Mouse (Mus musculus) neural tube, embryonic 10.5 days (tissue): ENCODE data around the gene Thap2.
A peak's percentile ranks its signal among the peaks of the same experiment; 100 is the strongest.

Source experiments
- DNase-seq: peaks from one replicate; pipeline ENCODE4 v3.0.0-alpha.2; 2017; ENCODE audit warnings: low spot score; ENCODE audit errors: extremely low spot score

Gene Thap2

GRCm38 (mm10) chr10:115384221-115385017 is at the start of gene Thap2, which contains the start of gene Zfc3h1:
Gene Thap2, minus strand, starts transcription at chr10:115384443.
Gene Zfc3h1, plus strand, starts transcription at chr10:115384959.
- DNase-seq: peak; percentile 97

DNA sequence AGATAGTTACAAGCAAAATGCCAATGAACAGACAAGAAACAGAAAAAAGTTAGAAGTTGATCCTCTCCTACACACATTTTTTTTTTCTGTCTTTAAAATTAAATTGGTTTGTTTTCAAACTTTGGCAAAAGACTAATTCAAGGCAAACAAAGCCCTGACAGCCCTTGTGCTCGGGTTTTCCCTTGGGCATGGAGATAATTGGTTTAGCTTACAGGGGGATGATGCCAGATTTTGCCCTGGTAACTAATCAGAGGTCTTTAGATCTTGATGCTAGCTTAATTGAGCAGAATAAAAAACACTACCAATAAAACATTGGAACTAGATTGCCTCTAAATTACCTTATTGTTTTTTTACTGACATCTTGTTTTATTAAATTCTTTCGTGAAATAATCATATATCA is 41.1 kb upstream of the Thap2 start:
- no peak for DNase-seq

DNA sequence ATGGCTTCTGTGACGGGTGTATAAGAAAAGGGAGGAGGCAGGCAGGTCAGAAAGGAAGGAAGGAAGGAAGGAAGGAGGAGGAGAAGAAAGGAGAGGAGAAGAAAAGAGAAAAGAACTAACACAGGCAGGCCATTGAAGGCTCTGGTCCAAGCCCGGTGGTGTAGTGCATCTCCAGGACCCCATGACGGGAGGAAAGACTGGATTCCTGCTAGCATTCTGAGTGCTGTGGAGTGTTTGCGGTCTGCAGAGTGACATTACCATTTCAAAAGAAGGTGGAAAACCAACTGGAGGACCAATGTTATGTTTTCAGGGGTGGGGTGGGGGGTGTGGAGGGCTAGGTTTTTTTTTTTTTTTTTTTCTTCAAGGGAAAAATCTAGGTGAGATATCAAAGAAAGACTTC is 37.7 kb upstream of the Thap2 start:
- DNase-seq: no peak

GRCm38 (mm10) chr10:115414056-115414455 is 29.8 kb upstream of the Thap2 start:
- DNase-seq: no peak

GRCm38 (mm10) chr10:115413496-115413895 is 29.3 kb upstream of the Thap2 start:
- DNase-seq: no peak

DNA sequence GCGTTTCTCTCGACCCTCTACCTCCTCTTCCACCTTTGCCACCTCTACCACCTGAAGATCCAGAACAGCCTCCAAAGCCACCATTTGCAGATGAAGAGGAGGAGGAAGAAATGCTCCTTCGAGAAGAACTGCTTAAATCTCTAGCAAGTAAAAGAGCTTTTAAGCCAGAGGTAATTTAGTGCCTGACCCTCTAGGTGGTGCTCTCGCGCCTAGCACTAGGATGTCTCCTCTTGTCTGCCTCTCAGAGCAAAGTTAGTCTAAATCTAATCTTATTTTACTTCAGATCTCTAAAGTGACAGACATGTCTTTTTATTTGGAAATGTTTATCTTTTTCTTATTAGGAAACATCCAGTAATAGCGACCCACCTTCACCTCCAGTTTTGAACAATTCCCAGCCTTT is 22.1 kb upstream of the Thap2 start:
- peak; percentile 47 for DNase-seq

DNA sequence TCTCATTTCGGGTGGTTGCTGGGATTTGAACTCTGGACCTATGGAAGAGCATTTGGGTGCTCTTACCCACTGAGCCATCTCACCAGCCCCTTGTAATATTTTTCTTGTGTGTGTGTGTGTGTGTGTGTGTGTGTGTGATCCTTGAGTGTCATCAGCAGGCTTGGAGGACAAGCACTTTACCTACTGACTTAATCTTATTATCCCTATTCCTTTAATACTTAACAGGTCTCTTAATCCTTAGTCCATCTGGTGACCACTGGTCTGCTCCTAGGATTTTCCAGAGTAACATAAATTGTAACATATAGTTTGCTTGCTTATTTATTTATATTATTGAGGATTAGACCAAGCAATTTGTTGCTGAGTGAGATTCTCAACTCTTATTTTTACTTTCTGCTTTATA is 7.7 kb upstream of the Thap2 start:
- DNase-seq: no peak

DNA sequence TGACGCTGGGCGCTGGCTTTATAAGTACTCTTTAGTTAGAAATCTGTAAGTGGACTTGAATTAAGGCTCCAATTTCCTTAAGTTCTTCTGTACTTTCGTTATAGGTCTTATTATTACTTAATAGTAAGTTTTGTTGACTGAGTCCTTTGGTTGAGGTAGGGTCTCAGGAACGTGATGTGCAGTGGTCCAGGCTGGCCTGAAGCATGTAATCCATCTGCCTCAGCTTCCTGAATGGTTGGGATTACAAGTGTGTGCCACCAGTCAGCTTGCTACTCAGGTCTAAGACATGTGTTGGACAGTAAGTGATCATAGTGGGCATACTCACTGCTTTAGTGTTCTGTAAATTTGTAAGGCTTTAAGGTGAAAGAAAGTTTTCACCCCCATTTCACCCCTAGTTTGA is 6.8 kb upstream of the Thap2 start:
- DNase-seq: no peak

GRCm38 (mm10) chr10:115387891-115388290 is 3.6 kb upstream of the Thap2 start:
- DNase-seq: no peak

- DNase-seq: peak; percentile 78
These were observed 1.1 kb upstream of the Thap2 start for GRCm38 (mm10) chr10:115385018-115386002.

DNA sequence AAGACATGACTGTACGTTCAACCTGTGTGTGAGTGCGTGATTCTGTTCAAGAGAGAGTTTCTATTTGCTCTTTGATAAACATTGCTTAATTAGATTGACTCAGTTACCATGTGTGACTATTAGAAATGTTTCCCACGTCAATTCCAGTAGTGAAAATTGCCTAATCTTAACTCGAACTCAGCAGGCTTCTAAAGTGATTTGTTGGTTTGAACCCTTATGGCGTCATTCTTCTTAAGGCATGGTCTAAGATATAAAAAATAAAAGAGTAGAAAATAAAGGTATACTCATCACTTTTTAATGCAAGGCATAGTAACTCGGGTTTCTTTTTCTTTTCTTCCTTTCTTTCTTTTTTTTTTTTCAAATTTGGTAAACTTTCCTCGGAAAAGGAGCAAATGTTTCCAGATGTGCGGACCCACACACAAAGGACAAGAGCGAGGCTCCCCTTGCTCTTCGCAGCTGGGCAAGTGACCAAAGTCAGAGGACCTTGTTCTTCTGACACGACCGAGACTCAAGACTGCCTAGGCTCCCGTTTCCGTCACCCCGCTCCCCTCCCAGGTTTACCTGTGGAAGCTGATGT is 511 bp downstream of the Thap2 start:
- DNase-seq: no peak

GRCm38 (mm10) chr10:115382846-115383643 is 1.2 kb downstream of the Thap2 start:
- DNase-seq: no peak

DNA sequence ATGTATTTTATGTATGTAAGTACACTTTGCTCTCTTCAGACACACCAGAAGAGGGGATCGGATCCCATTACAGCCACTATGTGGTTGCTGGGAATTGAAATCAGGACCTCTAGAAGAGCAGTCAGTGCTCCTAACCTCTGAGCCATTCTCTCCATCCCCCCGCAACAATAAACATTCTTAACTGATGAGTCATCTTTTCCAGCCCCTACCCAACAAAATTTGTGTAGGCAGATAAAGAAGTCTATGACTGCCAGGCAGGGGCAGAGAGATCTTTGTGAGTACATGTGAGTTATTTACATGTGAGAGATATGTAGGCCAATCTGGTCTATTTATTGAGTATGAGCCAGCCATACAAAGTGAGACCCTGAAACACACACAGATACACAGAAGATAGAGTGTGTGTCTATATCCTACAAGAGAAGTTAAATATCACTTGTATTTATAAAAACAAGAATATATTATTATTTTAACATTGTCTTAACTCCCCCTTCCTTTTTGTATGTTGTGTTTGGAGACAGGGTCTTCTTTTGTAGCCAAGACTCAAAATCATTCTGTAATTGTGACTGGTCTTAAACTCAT is 2.6 kb downstream of the Thap2 start:
- peak; percentile 10 for DNase-seq

- DNase-seq: peak; percentile 13
These were observed 21.1 kb downstream of the Thap2 start for GRCm38 (mm10) chr10:115363151-115363550.

DNA sequence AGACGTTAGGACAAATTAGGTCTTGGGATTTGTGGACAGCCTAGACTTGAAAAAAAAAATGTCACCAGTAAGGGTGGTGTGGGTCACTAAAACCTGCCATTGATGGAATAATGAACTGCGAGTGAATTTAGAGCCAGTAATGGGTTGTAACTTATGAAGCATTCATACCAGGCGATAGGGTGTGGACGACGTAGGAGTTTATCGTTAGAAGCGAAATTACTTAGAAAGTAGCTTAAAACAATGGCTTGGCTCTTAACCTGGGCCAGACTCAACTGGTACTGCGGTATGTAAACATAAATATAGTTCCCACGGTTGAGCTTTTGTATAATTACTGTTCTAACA is 21.6 kb downstream of the Thap2 start:
- no peak for DNase-seq

- DNase-seq: peak; percentile 97
These were observed 22.2 kb downstream of the Thap2 start, which contains the start of gene Tmem19 for GRCm38 (mm10) chr10:115361840-115362622. Gene Tmem19, minus strand, starts transcription at chr10:115362501.

DNA sequence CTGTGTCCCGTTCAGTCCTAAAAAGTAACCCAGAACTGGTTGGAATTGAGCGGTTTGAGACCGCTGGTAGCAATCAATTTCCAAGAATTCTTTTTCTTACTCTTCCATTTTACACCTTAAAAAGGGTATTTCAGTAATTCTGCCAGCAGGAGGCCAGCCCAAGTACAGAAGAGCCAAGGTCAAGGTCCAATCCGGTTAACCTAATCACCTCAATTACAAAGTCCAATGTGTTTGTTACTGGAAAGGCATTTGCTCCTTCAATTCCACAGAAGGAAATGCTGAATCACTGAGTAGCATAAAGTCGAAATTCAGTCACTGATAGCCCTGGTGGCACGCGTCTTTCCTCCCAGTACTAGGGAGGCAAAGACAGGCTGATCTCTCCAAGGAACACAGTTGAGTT is 25.2 kb downstream of the Thap2 start:
- DNase-seq: no peak

GRCm38 (mm10) chr10:115358216-115358919 is 25.9 kb downstream of the Thap2 start:
- DNase-seq: no peak

DNA sequence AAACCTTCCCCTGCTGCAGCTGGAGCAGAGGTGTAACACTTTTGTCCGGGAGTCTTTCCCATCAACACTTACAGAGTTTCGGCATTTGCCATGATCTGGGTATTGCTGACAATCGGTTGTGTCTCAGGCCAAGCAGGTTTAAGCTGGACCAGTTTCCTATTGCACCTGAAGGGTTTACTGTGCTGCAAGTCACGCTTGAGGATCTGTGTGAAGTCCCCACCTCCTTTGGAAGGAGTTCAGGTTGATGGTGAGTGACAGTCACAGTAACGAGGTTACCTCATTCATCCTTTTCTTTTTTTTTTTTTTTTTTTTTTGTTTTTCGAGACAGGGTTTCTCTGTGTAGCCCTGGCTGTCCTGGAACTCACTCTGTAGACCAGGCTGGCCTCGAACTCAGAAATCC is 28.1 kb downstream of the Thap2 start:
- no peak for DNase-seq
